Mouse (Mus musculus): Measurements from ENCODE around the gene Egln2. TPM values are rescaled to one million over a fixed set of nuclear protein-coding genes. Genes with fewer than 3 reads are reported as not detected.

Gene Egln2
- polyA plus RNA-seq, 1 experiment from 2014 or later, result 41.1 TPM

DNA sequence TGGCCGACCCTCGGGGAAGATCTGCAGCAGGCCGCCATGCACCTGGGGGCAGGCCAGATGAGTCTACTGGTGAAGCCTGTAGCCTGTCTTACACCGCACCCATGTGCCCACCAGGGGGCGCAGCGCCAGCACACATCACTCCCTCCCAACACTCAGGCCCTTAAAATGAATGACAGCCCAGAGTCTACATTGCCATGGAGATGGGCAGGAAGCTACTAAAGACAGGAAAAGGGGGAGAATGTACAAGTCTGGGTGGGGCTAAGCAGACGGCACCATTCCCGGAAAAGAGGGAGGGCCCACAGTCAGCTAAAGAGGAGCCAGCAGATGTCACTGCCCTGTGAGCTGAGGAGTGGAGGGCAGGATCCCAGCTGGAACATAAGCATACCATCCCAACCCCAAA, 6.7 kb downstream of the Egln2 start:
- H3K9me3 ChIP-seq (ENCODE audit: control insufficient read depth, low read length), result no peaks in the 10 kb centered on the region
- no peaks in the 10 kb centered on the region for H3K27me3 ChIP-seq (replicated peaks; ENCODE audit: control insufficient read depth, insufficient read depth, low read length)
- H3K4me1 ChIP-seq (ENCODE audit: control insufficient read depth, insufficient read depth, low read length), result peaks cover 22% of the 10 kb centered on the region
- H3K4me2 ChIP-seq (ENCODE audit: low read depth, low read length), result no peak overlapping the region
- WGBS, result 12% methylated on average over 8 of the region's 8 CpGs
- H3K9ac ChIP-seq (ENCODE audit: low read depth, low read length), result no peak overlapping the region; the same call in 1 of the 2 replicates
- H3K27ac ChIP-seq (replicated peaks; ENCODE audit: low read depth, low read length), result no peak overlapping the region
- peaks cover 56% of the 10 kb centered on the region for H3K36me3 ChIP-seq (ENCODE audit: control insufficient read depth, insufficient read depth, low read length)
- H3K4me3 ChIP-seq (ENCODE audit: low read depth, low read length), result no peak overlapping the region
- ATAC-seq (ENCODE audit: low read depth) (peak; percentile 93), DNase-seq (ENCODE audit: low spot score) (peak; percentile 92)

DNA sequence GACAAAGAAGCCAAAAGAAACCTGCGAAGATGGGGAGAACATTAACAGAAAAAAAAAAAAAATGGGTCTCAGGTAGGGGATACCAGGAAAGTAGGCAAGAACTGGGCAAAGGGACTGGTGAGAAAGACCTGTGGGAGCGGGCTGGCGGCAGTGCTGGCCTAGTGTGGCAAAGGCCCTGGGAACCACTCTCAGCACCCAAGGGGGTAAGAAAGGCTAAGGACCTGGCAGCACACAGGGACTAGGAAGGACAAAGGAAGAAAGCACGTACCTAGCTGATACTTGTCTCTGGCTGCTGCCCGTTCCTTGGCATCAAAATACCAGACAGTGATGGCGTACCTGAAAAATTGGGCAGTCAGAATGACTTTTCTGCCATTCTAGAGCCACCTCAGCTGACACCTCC, 7.3 kb downstream of the Egln2 start:
- ATAC-seq (ENCODE audit: low read depth) (no peak), DNase-seq (ENCODE audit: low spot score) (no peak)
- Histone ChIP-seq H3K4me2 (ENCODE audit: low read depth, low read length) (no peak overlapping the region), H3K9me3 (ENCODE audit: control insufficient read depth, low read length) (no peaks in the 10 kb centered on the region), H3K9ac (ENCODE audit: low read depth, low read length) (no peak overlapping the region), H3K36me3 (ENCODE audit: control insufficient read depth, insufficient read depth, low read length) (peaks cover 50% of the 10 kb centered on the region), H3K4me1 (ENCODE audit: control insufficient read depth, insufficient read depth, low read length) (peaks cover 18% of the 10 kb centered on the region), H3K27me3 (replicated peaks; ENCODE audit: control insufficient read depth, insufficient read depth, low read length) (no peaks in the 10 kb centered on the region), H3K4me3 (ENCODE audit: low read depth, low read length) (no peak overlapping the region), H3K27ac (replicated peaks; ENCODE audit: low read depth, low read length) (no peak overlapping the region)
- 95% methylated on average over 6 of the region's 6 CpGs for WGBS

DNA sequence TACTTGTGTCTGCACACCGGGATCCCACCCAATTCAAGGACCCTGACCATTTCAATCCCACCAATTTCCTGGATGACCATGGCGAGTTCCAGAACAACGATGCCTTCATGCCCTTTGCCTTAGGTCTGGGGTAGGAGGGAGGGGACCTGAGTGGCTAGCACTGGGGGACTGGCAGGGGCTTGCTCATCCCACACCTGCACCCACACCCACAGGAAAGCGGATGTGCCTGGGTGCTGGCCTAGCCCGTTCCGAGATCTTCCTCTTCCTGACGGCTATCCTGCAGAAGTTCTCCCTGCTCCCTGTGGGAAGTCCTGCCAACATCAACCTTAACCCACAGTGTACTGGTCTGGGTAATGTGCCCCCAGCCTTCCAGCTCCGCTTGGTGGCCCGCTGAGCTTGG, 8.4 kb downstream of the Egln2 start:
- H3K27ac ChIP-seq (replicated peaks; ENCODE audit: low read depth, low read length), result no peak overlapping the region
- no peaks in the 10 kb centered on the region for H3K9me3 ChIP-seq (ENCODE audit: control insufficient read depth, low read length)
- peaks cover 47% of the 10 kb centered on the region for H3K36me3 ChIP-seq (ENCODE audit: control insufficient read depth, insufficient read depth, low read length)
- no peaks in the 10 kb centered on the region for H3K27me3 ChIP-seq (replicated peaks; ENCODE audit: control insufficient read depth, insufficient read depth, low read length)
- no peak for DNase-seq (ENCODE audit: low spot score)
- peaks cover 14% of the 10 kb centered on the region for H3K4me1 ChIP-seq (ENCODE audit: control insufficient read depth, insufficient read depth, low read length)
- no peak overlapping the region for H3K4me3 ChIP-seq (ENCODE audit: low read depth, low read length)
- no peak overlapping the region for H3K9ac ChIP-seq (ENCODE audit: low read depth, low read length)
- H3K4me2 ChIP-seq (ENCODE audit: low read depth, low read length), result no peak overlapping the region
- no peak for ATAC-seq (ENCODE audit: low read depth)
- 89% methylated on average over 9 of the region's 9 CpGs for WGBS

DNA sequence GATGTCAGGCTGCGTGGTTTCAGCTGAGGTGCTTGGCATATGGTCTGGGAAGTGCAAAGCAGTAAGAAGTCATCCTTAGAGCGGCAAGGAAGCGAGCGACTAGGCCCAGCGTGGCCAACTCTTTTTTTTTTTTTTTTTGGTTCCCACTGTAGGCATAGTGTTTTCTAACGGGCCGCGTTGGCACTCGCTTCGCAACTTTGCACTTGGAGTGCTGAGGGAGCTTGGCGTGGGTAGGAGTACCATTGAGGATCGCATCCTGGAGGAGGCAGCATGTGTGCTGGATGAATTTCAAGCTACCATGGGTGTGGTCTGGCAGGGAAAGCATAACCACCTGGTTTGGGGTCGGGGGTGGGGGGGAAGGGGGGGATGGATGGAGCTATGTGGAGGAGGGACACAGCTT, 10.6 kb downstream of the Egln2 start:
- H3K36me3 ChIP-seq (ENCODE audit: control insufficient read depth, insufficient read depth, low read length), result peaks cover 30% of the 10 kb centered on the region
- no peak overlapping the region for H3K9ac ChIP-seq (ENCODE audit: low read depth, low read length)
- no peak overlapping the region for H3K27ac ChIP-seq (replicated peaks; ENCODE audit: low read depth, low read length)
- no peak overlapping the region for H3K4me2 ChIP-seq (ENCODE audit: low read depth, low read length)
- no peaks in the 10 kb centered on the region for H3K9me3 ChIP-seq (ENCODE audit: control insufficient read depth, low read length)
- H3K4me3 ChIP-seq (ENCODE audit: low read depth, low read length), result no peak overlapping the region
- ATAC-seq (ENCODE audit: low read depth) (no peak), DNase-seq (ENCODE audit: low spot score) (no peak)
- H3K27me3 ChIP-seq (replicated peaks; ENCODE audit: control insufficient read depth, insufficient read depth, low read length), result no peaks in the 10 kb centered on the region
- peaks cover 13% of the 10 kb centered on the region for H3K4me1 ChIP-seq (ENCODE audit: control insufficient read depth, insufficient read depth, low read length)
- WGBS, result 77% methylated on average over 13 of the region's 13 CpGs

DNA sequence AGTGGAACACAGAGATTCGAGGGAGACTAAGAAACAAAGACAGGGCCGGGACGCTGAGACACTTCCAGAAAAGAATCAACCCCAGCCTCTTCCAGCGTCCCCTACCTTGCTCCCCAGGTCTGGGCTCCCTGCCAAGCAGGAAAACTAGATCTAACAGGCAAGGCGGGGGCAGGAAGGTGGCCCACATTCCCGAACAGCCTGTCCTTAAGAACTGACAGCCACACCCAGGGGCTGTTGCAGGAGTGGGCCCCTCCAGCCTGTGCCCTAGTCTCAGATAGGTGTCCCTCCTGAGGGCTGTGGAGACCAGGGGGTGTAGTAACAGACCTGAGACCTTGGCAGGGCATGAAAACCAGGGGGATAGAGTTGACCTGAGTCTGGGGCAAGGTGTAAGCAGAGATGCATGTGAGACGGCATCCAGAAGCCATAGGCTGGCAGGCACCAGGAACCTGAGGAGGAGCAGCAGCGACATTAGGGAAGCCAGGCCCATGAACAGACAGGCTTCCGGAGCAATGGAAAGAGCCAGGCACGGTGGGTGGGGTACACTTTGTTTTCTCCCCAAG, 13.3 kb downstream of the Egln2 start, which contains the start of gene Cyp2t4:
TSS of gene Cyp2t4 (plus strand) at position 510 of the 560 bp plus-strand sequence.
- peaks cover 6% of the 10 kb centered on the region; the same call in 1 of the 2 replicates for H3K4me1 ChIP-seq (ENCODE audit: control insufficient read depth, insufficient read depth, low read length)
- H3K9ac ChIP-seq (ENCODE audit: low read depth, low read length), result no peak within 1 kb of the TSS
- H3K27me3 ChIP-seq (replicated peaks; ENCODE audit: control insufficient read depth, insufficient read depth, low read length), result no peaks in the 10 kb centered on the region
- peaks cover 13% of the 10 kb centered on the region for H3K36me3 ChIP-seq (ENCODE audit: control insufficient read depth, insufficient read depth, low read length)
- H3K9me3 ChIP-seq (ENCODE audit: control insufficient read depth, low read length), result no peaks in the 10 kb centered on the region
- peak within 1 kb of the TSS; percentile 48; the same call in 1 of the 2 replicates for H3K27ac ChIP-seq (replicated peaks; ENCODE audit: low read depth, low read length)
- ATAC-seq (ENCODE audit: low read depth) (peak; percentile 84), DNase-seq (ENCODE audit: low spot score) (peak; percentile 85)
- H3K4me3 ChIP-seq (ENCODE audit: low read depth, low read length), result no peak within 1 kb of the TSS
- 38% methylated on average over 9 of the region's 10 CpGs for WGBS
- no peak within 1 kb of the TSS for H3K4me2 ChIP-seq (ENCODE audit: low read depth, low read length)

DNA sequence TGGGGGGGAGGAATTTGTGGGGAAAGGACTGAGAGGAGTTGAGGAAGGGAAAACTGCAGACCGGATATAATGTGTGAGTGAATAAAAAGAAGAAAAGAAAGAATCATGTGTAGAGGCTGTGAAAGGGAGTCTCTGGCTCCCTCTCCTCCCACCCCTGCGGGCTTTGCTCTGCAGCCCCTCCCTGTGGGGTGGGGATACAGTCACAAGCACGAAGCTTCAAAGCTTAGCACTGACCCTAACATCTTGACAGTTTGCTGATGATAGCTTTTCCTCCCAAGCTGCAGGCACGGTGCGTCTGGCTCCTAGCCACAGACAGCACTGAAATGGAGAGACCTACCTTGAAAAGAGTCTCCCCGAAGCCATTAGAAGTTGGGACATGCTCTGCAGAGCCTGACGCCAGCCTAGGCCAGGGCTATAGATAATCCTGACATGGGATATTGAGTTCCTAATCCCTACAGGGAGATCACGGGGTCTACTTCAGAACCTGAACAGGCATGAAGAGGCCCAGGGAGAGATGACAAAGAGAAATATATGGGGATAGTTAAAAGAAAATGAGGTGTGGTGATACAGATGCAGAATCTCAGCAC, 30.1 kb downstream of the Egln2 start:
- 49% methylated on average over 8 of the region's 8 CpGs for WGBS
- no peaks in the 10 kb centered on the region for H3K27me3 ChIP-seq (replicated peaks; ENCODE audit: control insufficient read depth, insufficient read depth, low read length)
- ATAC-seq (ENCODE audit: low read depth), result peak; percentile 83
- no peak overlapping the region for H3K4me3 ChIP-seq (ENCODE audit: low read depth, low read length)
- H3K4me2 ChIP-seq (ENCODE audit: low read depth, low read length), result no peak overlapping the region
- H3K4me1 ChIP-seq (ENCODE audit: control insufficient read depth, insufficient read depth, low read length), result no peaks in the 10 kb centered on the region
- H3K9ac ChIP-seq (ENCODE audit: low read depth, low read length), result no peak overlapping the region
- 0 out of 2 replicates have a peak, but pooled peaks cover 5% of the 10 kb centered on the region for H3K9me3 ChIP-seq (ENCODE audit: control insufficient read depth, low read length)
- no peak overlapping the region; the same call in 1 of the 2 replicates for H3K27ac ChIP-seq (replicated peaks; ENCODE audit: low read depth, low read length)
- H3K36me3 ChIP-seq (ENCODE audit: control insufficient read depth, insufficient read depth, low read length), result no peaks in the 10 kb centered on the region
- DNase-seq (ENCODE audit: low spot score), result peak; percentile 56

DNA sequence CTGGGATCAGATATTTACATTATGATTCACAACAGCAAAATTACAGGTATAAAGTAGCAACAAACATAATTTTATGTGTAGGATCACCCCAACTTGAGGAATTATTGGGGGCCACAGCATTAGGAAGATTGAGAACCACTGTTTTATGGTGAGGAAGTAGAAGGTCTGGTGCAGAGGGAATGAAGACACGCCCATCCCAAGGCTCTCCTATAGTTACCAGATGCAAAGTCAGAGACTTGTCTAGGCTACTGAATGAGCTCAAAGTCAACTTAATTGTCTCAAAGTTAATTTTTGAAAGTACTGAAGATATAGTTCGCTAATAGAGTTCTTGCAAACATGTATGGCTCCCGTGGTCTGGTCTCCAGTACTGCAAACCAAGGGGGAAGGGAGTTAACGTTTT, 32.8 kb downstream of the Egln2 start:
- Histone ChIP-seq H3K27ac (replicated peaks; ENCODE audit: low read depth, low read length) (no peak overlapping the region), H3K9me3 (ENCODE audit: control insufficient read depth, low read length) (no peaks in the 10 kb centered on the region), H3K4me2 (ENCODE audit: low read depth, low read length) (no peak overlapping the region), H3K9ac (ENCODE audit: low read depth, low read length) (no peak overlapping the region), H3K27me3 (replicated peaks; ENCODE audit: control insufficient read depth, insufficient read depth, low read length) (no peaks in the 10 kb centered on the region), H3K4me3 (ENCODE audit: low read depth, low read length) (no peak overlapping the region), H3K4me1 (ENCODE audit: control insufficient read depth, insufficient read depth, low read length) (no peaks in the 10 kb centered on the region), H3K36me3 (ENCODE audit: control insufficient read depth, insufficient read depth, low read length) (no peaks in the 10 kb centered on the region)
- WGBS, result 77% methylated on average over 4 of the region's 4 CpGs
- DNase-seq (ENCODE audit: low spot score) (no peak), ATAC-seq (ENCODE audit: low read depth) (no peak)

DNA sequence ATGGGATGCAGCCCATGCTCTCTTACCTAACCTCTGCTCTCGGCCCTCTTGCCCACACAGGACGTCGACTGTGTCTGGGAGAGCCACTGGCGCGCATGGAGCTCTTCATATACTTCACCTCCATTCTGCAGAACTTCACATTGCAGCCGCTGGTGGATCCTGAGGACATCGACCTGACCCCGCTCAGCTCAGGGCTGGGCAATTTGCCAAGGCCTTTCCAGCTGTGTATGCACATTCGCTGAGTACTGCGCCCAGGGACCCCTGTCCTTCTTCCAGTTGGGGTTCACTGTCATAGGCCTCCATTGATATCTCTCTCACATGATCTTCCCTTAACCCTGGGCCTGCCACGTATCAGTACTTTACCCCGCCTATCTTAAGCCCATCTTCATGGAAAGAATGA, 33.4 kb downstream of the Egln2 start:
- WGBS, result 65% methylated on average over 12 of the region's 12 CpGs

DNA sequence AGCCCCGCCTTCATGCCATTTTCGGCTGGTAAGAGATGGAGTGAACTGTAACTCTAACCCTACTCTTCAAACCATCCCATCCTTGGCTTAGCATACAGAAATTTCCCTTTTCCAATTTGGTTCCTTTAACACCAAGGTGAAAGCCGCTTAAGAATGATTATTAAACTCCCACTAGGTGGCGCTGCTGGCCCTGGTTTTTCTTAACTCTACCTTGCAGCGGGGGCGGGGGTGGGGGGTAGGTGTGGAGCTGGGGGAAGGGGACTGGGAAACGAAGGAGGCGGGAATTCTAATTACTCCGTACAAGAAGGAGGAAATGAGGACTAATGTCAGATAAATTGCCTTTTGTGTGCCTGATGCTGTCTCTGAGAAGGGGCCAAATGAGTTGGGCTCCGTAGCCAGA, 34.0 kb downstream of the Egln2 start:
- Histone ChIP-seq H3K4me3 (ENCODE audit: low read depth, low read length) (no peak overlapping the region), H3K9ac (ENCODE audit: low read depth, low read length) (no peak overlapping the region), H3K9me3 (ENCODE audit: control insufficient read depth, low read length) (no peaks in the 10 kb centered on the region), H3K27me3 (replicated peaks; ENCODE audit: control insufficient read depth, insufficient read depth, low read length) (no peaks in the 10 kb centered on the region), H3K4me1 (ENCODE audit: control insufficient read depth, insufficient read depth, low read length) (no peaks in the 10 kb centered on the region), H3K27ac (replicated peaks; ENCODE audit: low read depth, low read length) (no peak overlapping the region), H3K36me3 (ENCODE audit: control insufficient read depth, insufficient read depth, low read length) (no peaks in the 10 kb centered on the region), H3K4me2 (ENCODE audit: low read depth, low read length) (no peak overlapping the region)
- ATAC-seq (ENCODE audit: low read depth), result no peak
- WGBS, result 15% methylated on average over 10 of the region's 10 CpGs
- peak; percentile 64 for DNase-seq (ENCODE audit: low spot score)

More for the DNA sequence above, 33.4 kb downstream of the Egln2 start:
- no peak overlapping the region for H3K4me3 ChIP-seq (ENCODE audit: low read depth, low read length)
- no peaks in the 10 kb centered on the region for H3K27me3 ChIP-seq (replicated peaks; ENCODE audit: control insufficient read depth, insufficient read depth, low read length)
- H3K36me3 ChIP-seq (ENCODE audit: control insufficient read depth, insufficient read depth, low read length), result no peaks in the 10 kb centered on the region
- no peak for DNase-seq (ENCODE audit: low spot score)
- no peak overlapping the region for H3K27ac ChIP-seq (replicated peaks; ENCODE audit: low read depth, low read length)
- H3K9me3 ChIP-seq (ENCODE audit: control insufficient read depth, low read length), result no peaks in the 10 kb centered on the region
- H3K4me2 ChIP-seq (ENCODE audit: low read depth, low read length), result no peak overlapping the region
- H3K4me1 ChIP-seq (ENCODE audit: control insufficient read depth, insufficient read depth, low read length), result no peaks in the 10 kb centered on the region
- no peak overlapping the region for H3K9ac ChIP-seq (ENCODE audit: low read depth, low read length)
- ATAC-seq (ENCODE audit: low read depth), result no peak
